Mouse (Mus musculus): ENCODE data around the gene Jmjd1c.
A peak's percentile ranks its signal among the peaks of the same experiment; 100 is the strongest.

The Jmjd1c gene

DNA sequence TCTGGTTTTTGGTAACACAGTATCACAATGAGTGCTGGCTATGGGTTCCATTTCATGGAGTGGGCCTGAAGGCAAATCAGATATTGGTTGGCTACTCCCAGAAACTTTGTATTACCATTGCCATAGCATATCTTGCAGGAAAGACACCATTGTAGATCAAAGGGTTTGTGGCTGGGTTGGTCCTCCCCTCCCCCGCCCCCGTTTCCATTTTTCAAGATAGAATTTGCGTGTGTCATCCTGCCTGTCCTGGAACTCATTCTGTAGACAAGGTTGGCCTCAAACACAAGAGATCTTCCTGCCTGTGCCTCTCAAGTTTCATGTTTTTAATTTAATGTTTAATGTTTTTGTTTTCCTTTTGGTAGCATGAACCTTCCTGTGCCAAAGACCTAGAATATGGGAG, 98.1 kb downstream of the Jmjd1c start:
- no peak for DNase-seq

- DNase-seq = no peak
Measured at GRCm38 (mm10) chr10:67195671-67196070, 99.7 kb downstream of the Jmjd1c start.

GRCm38 (mm10) chr10:67197186-67197585, 101.3 kb downstream of the Jmjd1c start:
- DNase-seq = no peak

DNA sequence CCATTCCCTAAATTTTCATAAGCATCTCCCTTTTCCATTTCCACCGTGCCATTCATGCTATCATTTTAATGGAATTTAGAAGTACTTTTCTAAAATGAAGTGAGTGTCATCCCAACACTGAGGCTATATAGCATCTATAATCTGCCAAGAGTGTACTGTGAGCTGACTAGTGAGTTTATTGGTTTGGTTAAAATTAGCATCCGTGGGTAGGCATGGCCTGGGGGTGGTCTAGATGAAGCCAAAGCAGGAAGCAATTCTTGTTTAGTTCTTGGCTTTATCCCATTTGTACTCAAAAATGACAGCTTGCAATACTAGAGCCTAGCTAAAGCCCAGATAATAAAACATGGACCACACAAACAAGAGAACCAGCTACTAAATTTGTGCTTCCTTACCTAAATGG, 101.9 kb downstream of the Jmjd1c start:
- no peak for DNase-seq

GRCm38 (mm10) chr10:67201769-67202168, 105.8 kb downstream of the Jmjd1c start:
- no peak for DNase-seq

DNA sequence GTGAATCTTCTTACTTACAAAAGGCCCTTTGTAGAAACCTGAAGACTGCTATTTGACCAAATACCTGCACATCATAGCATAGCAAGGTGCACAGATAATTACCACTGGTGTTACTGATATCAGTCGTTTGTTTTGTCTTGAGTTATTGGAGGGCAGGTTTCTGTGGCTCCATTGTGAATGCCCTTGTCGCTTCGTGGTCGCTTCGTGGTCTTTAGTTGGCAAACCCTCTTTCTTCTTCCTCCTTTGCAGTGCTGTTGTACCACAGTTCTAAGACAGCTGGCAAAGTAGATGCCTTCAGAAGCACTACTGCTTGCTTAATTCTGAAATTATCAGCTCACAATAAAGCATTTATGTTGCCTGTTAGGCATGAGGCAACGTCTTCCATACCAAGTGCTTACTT, 106.5 kb downstream of the Jmjd1c start:
- no peak for DNase-seq

GRCm38 (mm10) chr10:67204652-67205407, 108.9 kb downstream of the Jmjd1c start:
- no peak for DNase-seq

GRCm38 (mm10) chr10:67207931-67208330, 112.0 kb downstream of the Jmjd1c start:
- DNase-seq = no peak

GRCm38 (mm10) chr10:67209916-67210675, 114.2 kb downstream of the Jmjd1c start:
- DNase-seq = no peak

GRCm38 (mm10) chr10:67212031-67212430, 116.1 kb downstream of the Jmjd1c start:
- no peak for DNase-seq

GRCm38 (mm10) chr10:67213720-67214119, 117.8 kb downstream of the Jmjd1c start:
- DNase-seq = no peak

- DNase-seq = no peak
Measured at GRCm38 (mm10) chr10:67215133-67215532, 119.2 kb downstream of the Jmjd1c start.

DNA sequence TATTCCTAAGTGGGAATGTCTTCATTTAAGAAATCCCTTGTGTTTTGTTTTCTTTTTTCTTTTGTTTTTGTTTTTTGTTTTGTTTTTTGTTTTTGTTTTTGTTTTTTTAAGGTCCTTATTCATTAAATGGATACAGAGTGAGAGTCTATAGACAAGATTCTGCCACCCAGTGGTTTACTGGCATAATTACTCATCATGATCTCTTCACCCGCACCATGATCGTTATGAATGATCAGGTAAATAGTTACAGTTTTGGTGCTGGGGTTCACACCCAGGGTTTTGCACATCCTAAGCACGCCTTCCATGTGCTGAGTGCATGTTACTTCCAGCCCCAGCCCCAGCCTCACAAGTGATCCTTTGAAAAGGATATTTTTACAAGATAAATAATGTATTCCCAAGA, 120.9 kb downstream of the Jmjd1c start:
- no peak for DNase-seq

- no peak for DNase-seq
Measured at GRCm38 (mm10) chr10:67218873-67219565, 123.1 kb downstream of the Jmjd1c start.

DNA sequence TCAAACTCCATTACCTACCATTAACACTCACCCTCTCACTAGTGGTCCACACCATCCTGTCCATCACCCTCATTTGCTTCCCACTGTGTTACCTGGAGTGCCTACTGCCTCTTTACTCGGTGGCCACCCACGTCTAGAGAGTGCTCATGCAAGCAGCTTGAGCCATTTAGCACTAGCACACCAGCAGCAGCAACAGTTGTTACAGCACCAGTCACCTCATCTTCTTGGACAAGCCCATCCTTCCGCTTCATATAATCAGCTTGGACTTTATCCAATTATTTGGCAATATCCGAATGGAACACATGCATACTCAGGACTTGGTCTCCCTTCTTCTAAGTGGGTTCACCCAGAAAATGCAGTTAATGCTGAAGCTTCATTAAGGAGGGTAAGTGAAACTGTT, 124.3 kb downstream of the Jmjd1c start:
- DNase-seq = no peak

DNA sequence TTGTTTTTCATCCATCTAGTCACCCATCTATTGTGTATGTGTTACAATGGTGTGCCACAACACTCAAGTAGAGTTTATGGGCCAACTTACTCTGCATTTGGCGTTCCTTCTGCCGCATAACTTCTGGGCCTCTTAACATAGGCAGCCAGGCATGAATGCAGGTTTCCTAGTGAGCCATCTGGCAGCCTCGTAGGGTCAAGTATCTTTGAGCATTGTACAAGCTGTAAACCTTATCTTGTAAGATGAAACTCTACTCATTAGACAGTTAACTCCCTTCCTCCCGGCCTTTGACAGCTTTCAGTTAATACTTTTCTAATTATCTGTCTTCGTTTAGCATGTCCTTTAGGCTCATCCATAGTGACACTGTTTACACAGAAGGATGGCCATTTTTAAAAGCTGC, 125.4 kb downstream of the Jmjd1c start:
- DNase-seq = no peak

GRCm38 (mm10) chr10:67223942-67224341, 128.0 kb downstream of the Jmjd1c start:
- DNase-seq = no peak

- DNase-seq = no peak
Measured at GRCm38 (mm10) chr10:67225528-67225927, 129.6 kb downstream of the Jmjd1c start.

- peak; percentile 40 for DNase-seq
Measured at GRCm38 (mm10) chr10:67226109-67226508, 130.2 kb downstream of the Jmjd1c start.

DNA sequence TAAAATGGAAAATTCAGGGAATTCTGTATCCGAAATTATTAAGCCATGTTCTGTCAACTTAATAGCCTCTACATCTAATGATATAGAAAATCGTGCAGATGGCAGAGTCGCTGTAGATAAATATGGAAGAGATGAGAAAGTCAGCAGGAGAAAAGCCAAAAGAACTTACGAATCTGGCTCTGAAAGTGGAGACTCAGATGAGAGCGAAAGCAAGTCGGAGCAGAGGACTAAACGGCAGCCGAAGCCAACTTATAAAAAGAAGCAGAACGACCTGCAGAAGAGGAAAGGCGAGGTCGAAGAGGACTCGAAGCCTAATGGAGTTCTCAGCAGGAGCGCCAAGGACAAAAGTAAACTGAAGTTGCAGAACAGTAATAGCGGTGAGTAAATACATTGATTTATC, 130.6 kb downstream of the Jmjd1c start:
- DNase-seq = no peak

GRCm38 (mm10) chr10:67230439-67230838, 134.5 kb downstream of the Jmjd1c start:
- no peak for DNase-seq

- DNase-seq = peak; percentile 62
Measured at GRCm38 (mm10) chr10:67247145-67247544, 151.2 kb downstream of the Jmjd1c start.

DNA sequence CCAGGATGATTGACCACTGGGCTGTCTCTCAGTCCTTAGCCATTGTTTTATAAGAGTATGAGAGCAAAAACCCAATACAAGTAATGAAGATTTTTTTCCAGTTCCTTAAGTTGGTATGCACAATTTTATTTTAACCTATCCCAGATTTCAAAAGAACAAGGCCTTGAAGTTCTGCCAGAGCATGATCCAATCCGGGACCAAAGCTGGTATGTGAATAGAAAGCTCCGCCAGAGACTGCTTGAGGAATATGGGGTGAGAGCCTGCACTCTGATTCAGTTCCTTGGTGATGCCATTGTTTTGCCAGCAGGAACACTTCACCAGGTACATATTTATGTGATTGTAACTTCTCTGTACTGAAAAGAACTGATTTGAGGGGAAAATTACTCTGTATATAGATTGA, 153.6 kb downstream of the Jmjd1c start:
- DNase-seq = no peak

DNA sequence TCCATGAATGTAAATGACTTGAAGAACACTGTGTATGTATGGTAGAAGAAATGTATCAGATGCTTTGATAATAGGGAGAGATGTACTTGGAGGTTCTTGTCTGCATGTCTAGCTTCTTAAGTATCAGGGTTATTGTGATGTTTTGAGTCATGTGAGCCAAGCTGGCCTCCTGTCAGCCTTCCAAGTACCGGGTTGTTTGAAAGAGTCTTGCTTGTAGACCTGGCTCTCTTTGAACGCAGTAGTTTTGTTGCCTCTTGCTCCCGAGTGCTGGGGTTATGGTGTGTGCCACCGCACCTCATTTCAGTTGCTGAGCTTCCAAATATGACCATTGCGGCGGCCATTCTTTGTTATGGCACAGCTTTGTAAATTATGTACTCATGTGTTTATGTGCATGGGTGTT, 154.9 kb downstream of the Jmjd1c start:
- DNase-seq = no peak
